Mouse (Mus musculus) liver, adult 2 months (tissue): ENCODE data around the gene Phc2. TPM values are rescaled to one million over a fixed set of nuclear protein-coding genes. Genes with fewer than 3 reads are reported as not detected.

ENCODE experiments used
- DNase-seq: peaks from one replicate; pipeline ENCODE4 v3.0.0-alpha.2; 2011; ENCODE audit warnings: low read depth, low spot score; ENCODE audit errors: extremely low read depth
- H3K27ac ChIP-seq: fragments of 200-500 bp; replicated peaks from 2 replicates; pipeline ENCODE4 v1.5.1; 2012; ENCODE audit warnings: low read depth, mild to moderate bottlenecking, control low read depth, inconsistent platforms, low read length; ENCODE audit not compliant: insufficient read depth
- H3K27me3 ChIP-seq: fragments of 200-500 bp; 2 replicates; pipeline ENCODE4 v1.6.1; 2012; ENCODE audit warnings: mild to moderate bottlenecking, moderate library complexity, low read length, inconsistent platforms; ENCODE audit not compliant: control insufficient read depth, insufficient read depth
- H3K36me3 ChIP-seq: fragments of 200-500 bp; 2 replicates; pipeline ENCODE4 v1.6.1; 2012; ENCODE audit warnings: low read length, inconsistent platforms; ENCODE audit not compliant: control insufficient read depth, insufficient read depth
- H3K4me1 ChIP-seq: fragments of 200-500 bp; 2 replicates; pipeline ENCODE4 v1.6.1; 2011; ENCODE audit warnings: low read length; ENCODE audit not compliant: control insufficient read depth, insufficient read depth
- H3K4me3 ChIP-seq: fragments of 200-500 bp; 2 replicates; pipeline ENCODE4 v1.5.1; 2011; ENCODE audit warnings: low read depth, mild to moderate bottlenecking, control low read depth, low read length, moderate library complexity; ENCODE audit not compliant: insufficient read depth
- H3K79me2 ChIP-seq: fragments of 200-500 bp; 2 replicates; pipeline ENCODE4 v1.6.1; 2012; ENCODE audit warnings: inconsistent platforms, mild to moderate bottlenecking, low read length, moderate library complexity; ENCODE audit not compliant: control insufficient read depth, insufficient read depth
- H3K9ac ChIP-seq: fragments of 200-500 bp; 2 replicates; pipeline ENCODE4 v1.6.1; 2012; ENCODE audit warnings: low read depth, mild to moderate bottlenecking, control low read depth, inconsistent platforms, low read length
- CTCF ChIP-seq: fragments of 200-500 bp; IDR thresholded peaks from 2 replicates; pipeline ENCODE4 v1.5.1; 2011; ENCODE audit warnings: low read depth, low read length, control low read depth
- POLR2A ChIP-seq: fragments of 200-500 bp; IDR thresholded peaks from 2 replicates; pipeline ENCODE4 v1.6.1; 2011; ENCODE audit warnings: low read length, control low read depth; ENCODE audit not compliant: insufficient read depth; ENCODE audit errors: extremely low read depth
- WGBS: fragments of 180-500 bp; shearing (Covaris S2); methylation state at CpG from one replicate; pipeline ENCODE4 v1.1.7; 2018; 5-methylcytosine and 5-hydroxymethylcytosine counted together
- polyA plus RNA-seq: library from polyadenylated mRNA; depleted of rRNA; stranded (reverse); fragments of >200 nt; gene quantifications from 2 replicates; pipeline ENCODE4 v1.2.3, GENCODE M21; 2012
- total RNA-seq: library from RNA; depleted of rRNA; stranded (reverse); fragments of >200 nt; gene quantifications from 2 replicates; pipeline ENCODE4 v1.2.3, GENCODE M21; 2014

The Phc2 gene
- total and polyA plus RNA-seq, 2 experiments = 7.7 to 28.7 TPM

DNA sequence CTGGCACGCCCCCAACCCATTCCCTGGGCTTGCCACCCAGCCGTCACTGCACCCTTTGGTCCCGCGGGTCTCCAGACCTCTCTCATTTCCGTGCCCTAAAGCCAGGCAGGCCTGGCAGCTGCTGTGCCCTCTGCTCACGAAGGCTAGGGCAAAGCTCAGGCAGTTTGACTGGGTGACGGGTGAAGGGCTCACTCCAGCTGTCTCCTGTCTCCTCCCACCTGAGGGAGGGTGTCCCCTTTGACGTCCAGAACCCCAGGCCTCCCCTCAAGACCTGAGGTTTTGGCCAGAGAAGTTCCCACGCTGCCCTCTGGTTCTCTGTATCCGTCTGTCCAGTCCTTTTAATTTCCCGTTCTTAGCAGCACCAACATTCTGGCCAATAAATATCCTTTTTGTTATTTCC lies 119.3 kb downstream of the Phc2 start:
- no peak overlapping the region for H3K27ac ChIP-seq
- H3K4me3 ChIP-seq = no peak overlapping the region
- WGBS = 85% methylated on average over 11 of the region's 11 CpGs
- no peaks in the 10 kb centered on the region for H3K4me1 ChIP-seq
- H3K27me3 ChIP-seq = no peaks in the 10 kb centered on the region
- TF ChIP-seq POLR2A (no peak), CTCF (no peak)
- peaks cover 1% of the 10 kb centered on the region; the same call in 1 of the 2 replicates for H3K36me3 ChIP-seq
- no peaks in the 10 kb centered on the region for H3K79me2 ChIP-seq
- no peak overlapping the region for H3K9ac ChIP-seq
- peak; percentile 53 for DNase-seq

DNA sequence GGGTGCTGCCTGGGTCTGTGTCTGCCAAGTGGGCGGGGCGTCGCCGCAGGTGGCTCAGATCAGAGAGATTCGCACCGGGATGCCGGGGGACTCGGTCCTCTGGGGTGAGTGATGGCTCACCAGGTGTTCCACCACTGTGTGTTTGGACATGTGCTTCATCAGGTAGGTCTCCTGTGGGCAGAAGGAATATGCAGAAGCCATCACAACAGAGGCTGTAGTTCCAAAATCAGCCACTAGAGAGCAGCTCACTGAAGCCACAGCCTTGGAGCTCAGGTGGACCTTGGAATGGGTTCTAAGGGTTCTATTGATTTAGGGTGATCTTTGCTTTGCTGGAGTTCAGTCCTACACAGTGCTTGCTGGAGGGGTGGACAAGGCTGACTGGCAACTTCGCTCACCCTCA lies 120.0 kb downstream of the Phc2 start:
- no peaks in the 10 kb centered on the region for H3K27me3 ChIP-seq
- no peaks in the 10 kb centered on the region for H3K4me1 ChIP-seq
- 89% methylated on average over 9 of the region's 9 CpGs for WGBS
- no peak overlapping the region for H3K9ac ChIP-seq
- peak; percentile 79 for DNase-seq
- H3K27ac ChIP-seq = no peak overlapping the region
- TF ChIP-seq CTCF = peak; percentile 64
- TF ChIP-seq POLR2A = no peak
- no peaks in the 10 kb centered on the region for H3K79me2 ChIP-seq
- peaks cover 1% of the 10 kb centered on the region; the same call in 1 of the 2 replicates for H3K36me3 ChIP-seq
- no peak overlapping the region for H3K4me3 ChIP-seq

DNA sequence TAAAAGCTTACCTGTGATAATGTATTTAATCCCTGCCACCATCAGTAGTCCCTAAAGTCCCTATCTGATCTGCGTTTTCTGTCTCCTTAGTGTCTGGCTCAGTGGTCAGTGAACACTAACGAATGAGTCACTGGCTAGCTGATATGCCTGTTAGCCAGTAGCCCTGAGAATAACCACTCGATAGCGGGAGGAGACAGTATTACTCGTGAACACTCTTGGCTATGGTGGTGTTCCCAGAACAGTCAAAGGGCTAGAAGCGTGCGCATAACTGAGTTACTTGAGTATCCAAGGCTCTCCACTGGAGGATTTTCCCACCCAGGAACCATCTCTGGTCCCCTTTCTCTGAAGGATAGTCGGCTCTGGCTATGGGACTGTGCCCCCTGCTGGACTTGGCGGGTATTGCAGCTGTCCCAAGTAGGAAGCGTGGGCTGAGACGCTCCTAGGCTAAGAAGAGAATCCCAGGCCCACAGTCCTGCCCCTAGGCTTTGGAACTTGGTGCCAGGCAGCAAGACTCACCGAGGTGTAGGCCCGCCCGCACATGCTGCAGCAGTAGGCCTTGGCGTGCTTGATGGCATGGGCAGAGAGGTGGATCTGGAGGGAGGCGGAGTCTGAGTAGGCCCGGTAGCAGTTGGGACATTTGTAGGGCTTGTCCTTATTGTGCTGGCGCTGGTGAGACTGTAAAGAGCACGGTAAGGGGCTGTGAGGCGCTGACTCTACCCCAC lies 122.2 kb downstream of the Phc2 start:
- Histone ChIP-seq H3K9ac (no peak overlapping the region), H3K36me3 (peaks cover 1% of the 10 kb centered on the region; the same call in 1 of the 2 replicates), H3K4me3 (no peak overlapping the region), H3K27ac (no peak overlapping the region), H3K79me2 (no peaks in the 10 kb centered on the region), H3K4me1 (no peaks in the 10 kb centered on the region), H3K27me3 (no peaks in the 10 kb centered on the region)
- peak; percentile 97 for TF ChIP-seq CTCF
- no peak for TF ChIP-seq POLR2A
- 53% methylated on average over 20 of the region's 20 CpGs for WGBS
- no peak for DNase-seq

- Histone ChIP-seq H3K4me1 (no peaks in the 10 kb centered on the region), H3K27me3 (no peaks in the 10 kb centered on the region), H3K9ac (no peak overlapping the region), H3K36me3 (peaks cover 1% of the 10 kb centered on the region; the same call in 1 of the 2 replicates), H3K79me2 (no peaks in the 10 kb centered on the region), H3K4me3 (no peak overlapping the region), H3K27ac (no peak overlapping the region)
- no peak for DNase-seq
- WGBS = 94% methylated on average over 11 of the region's 11 CpGs
- no peak for TF ChIP-seq POLR2A
- no peak for TF ChIP-seq CTCF
Observed at GRCm38 (mm10) chr4:128777593-128777992, 123.1 kb downstream of the Phc2 start.

- WGBS = 84% methylated on average over 7 of the region's 7 CpGs
- peaks cover 9% of the 10 kb centered on the region; the same call in 1 of the 2 replicates for H3K36me3 ChIP-seq
- H3K9ac ChIP-seq = no peak overlapping the region
- TF ChIP-seq CTCF = no peak
- no peak for TF ChIP-seq POLR2A
- H3K27me3 ChIP-seq = no peaks in the 10 kb centered on the region
- DNase-seq = no peak
- no peaks in the 10 kb centered on the region for H3K79me2 ChIP-seq
- no peaks in the 10 kb centered on the region for H3K4me1 ChIP-seq
- no peak overlapping the region for H3K27ac ChIP-seq
- no peak overlapping the region for H3K4me3 ChIP-seq
Observed at GRCm38 (mm10) chr4:128782037-128782436, 127.5 kb downstream of the Phc2 start.

GRCm38 (mm10) chr4:128782645-128783044 lies 128.1 kb downstream of the Phc2 start:
- Histone ChIP-seq H3K79me2 (no peaks in the 10 kb centered on the region), H3K36me3 (peaks cover 9% of the 10 kb centered on the region; the same call in 1 of the 2 replicates), H3K27me3 (no peaks in the 10 kb centered on the region), H3K4me3 (no peak overlapping the region), H3K4me1 (no peaks in the 10 kb centered on the region), H3K27ac (no peak overlapping the region), H3K9ac (no peak overlapping the region)
- DNase-seq = no peak
- TF ChIP-seq CTCF = no peak
- TF ChIP-seq POLR2A = no peak
- 85% methylated on average over 4 of the region's 4 CpGs for WGBS
